Mouse (Mus musculus): ENCODE results near the gene Etl4. TPM values are rescaled to one million over a fixed set of nuclear protein-coding genes. Genes with fewer than 3 reads are reported as not detected.

Etl4 gene
- polyA plus RNA-seq, 2 experiments: 38.3 to 44.9 TPM

DNA sequence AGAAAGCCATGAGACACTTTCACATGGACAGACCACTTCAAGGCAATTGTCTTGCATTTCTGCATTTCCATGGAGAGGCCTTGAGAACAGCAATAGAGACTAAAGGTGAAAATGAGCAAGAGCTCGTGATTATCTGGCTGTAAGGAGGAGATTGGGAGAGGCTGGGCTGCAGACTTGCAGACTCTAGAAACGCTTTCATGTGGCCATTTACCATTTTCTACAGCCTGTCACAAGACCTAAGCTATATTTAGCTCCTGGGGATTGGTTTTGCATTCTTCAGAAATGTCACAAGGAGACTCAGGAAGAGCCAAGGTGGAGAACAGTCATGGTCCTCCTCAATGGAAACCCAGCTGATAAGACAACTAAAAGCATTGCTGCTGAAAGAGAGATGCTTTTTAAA lies 801.4 kb downstream of the Etl4 start:
- H3K9me3 ChIP-seq (ENCODE audit: control insufficient read depth, low read length): no peaks in the 10 kb centered on the region
- H3K27me3 ChIP-seq (ENCODE audit: control insufficient read depth, insufficient read depth, low read length): no peaks in the 10 kb centered on the region
- DNase-seq (ENCODE audit: low spot score) (no peak), ATAC-seq (ENCODE audit: low FRiP score, low read depth) (no peak)
- H3K4me2 ChIP-seq (replicated peaks; ENCODE audit: low read depth, low read length, severe bottlenecking): no peak overlapping the region
- no peaks in the 10 kb centered on the region for H3K4me1 ChIP-seq (ENCODE audit: control insufficient read depth, insufficient read depth, low read length)
- H3K4me3 ChIP-seq (replicated peaks; ENCODE audit: low read length): no peak overlapping the region
- 58% methylated on average over 2 of the region's 2 CpGs for WGBS
- no peak overlapping the region for H3K27ac ChIP-seq (replicated peaks; ENCODE audit: low read depth, low read length)
- 0 out of 2 replicates have a peak, but pooled peaks cover 2% of the 10 kb centered on the region for H3K36me3 ChIP-seq (ENCODE audit: control insufficient read depth, insufficient read depth, low read length)
- H3K9ac ChIP-seq (ENCODE audit: low read depth, low read length, severe bottlenecking): no peak overlapping the region
- no peak for TF ChIP-seq POLR2A (IDR thresholded peaks at IDR 0.05; ENCODE audit: borderline replicate concordance, extremely low read depth, insufficient read depth, insufficient read length)

- TF ChIP-seq POLR2A (IDR thresholded peaks at IDR 0.05; ENCODE audit: borderline replicate concordance, extremely low read depth, insufficient read depth, insufficient read length): no peak
- H3K36me3 ChIP-seq (ENCODE audit: control insufficient read depth, insufficient read depth, low read length): no peaks in the 10 kb centered on the region
- no peak overlapping the region for H3K27ac ChIP-seq (replicated peaks; ENCODE audit: low read depth, low read length)
- H3K27me3 ChIP-seq (ENCODE audit: control insufficient read depth, insufficient read depth, low read length): no peaks in the 10 kb centered on the region
- H3K4me3 ChIP-seq (replicated peaks; ENCODE audit: low read length): no peak overlapping the region
- H3K4me1 ChIP-seq (ENCODE audit: control insufficient read depth, insufficient read depth, low read length): 0 out of 2 replicates have a peak, but pooled peaks cover 2% of the 10 kb centered on the region
- WGBS: 79% methylated on average over 4 of the region's 4 CpGs
- DNase-seq (ENCODE audit: low spot score): no peak
- ATAC-seq (ENCODE audit: low FRiP score, low read depth): 0 out of 2 replicates have a peak, but pooled peaks have one; percentile 9
- no peak overlapping the region for H3K9ac ChIP-seq (ENCODE audit: low read depth, low read length, severe bottlenecking)
- no peak overlapping the region for H3K4me2 ChIP-seq (replicated peaks; ENCODE audit: low read depth, low read length, severe bottlenecking)
- no peaks in the 10 kb centered on the region for H3K9me3 ChIP-seq (ENCODE audit: control insufficient read depth, low read length)
Observed at GRCm38 (mm10) chr2:20719105-20719504, 809.5 kb downstream of the Etl4 start.

- Histone ChIP-seq H3K9me3 (ENCODE audit: control insufficient read depth, low read length) (no peaks in the 10 kb centered on the region), H3K27ac (replicated peaks; ENCODE audit: low read depth, low read length) (no peak overlapping the region), H3K4me3 (replicated peaks; ENCODE audit: low read length) (no peak overlapping the region), H3K36me3 (ENCODE audit: control insufficient read depth, insufficient read depth, low read length) (no peaks in the 10 kb centered on the region), H3K4me2 (replicated peaks; ENCODE audit: low read depth, low read length, severe bottlenecking) (no peak overlapping the region), H3K27me3 (ENCODE audit: control insufficient read depth, insufficient read depth, low read length) (no peaks in the 10 kb centered on the region), H3K9ac (ENCODE audit: low read depth, low read length, severe bottlenecking) (no peak overlapping the region), H3K4me1 (ENCODE audit: control insufficient read depth, insufficient read depth, low read length) (0 out of 2 replicates have a peak, but pooled peaks cover 2% of the 10 kb centered on the region)
- WGBS: 87% methylated on average over 3 of the region's 3 CpGs
- ATAC-seq (ENCODE audit: low FRiP score, low read depth): no peak
- TF ChIP-seq POLR2A (IDR thresholded peaks at IDR 0.05; ENCODE audit: borderline replicate concordance, extremely low read depth, insufficient read depth, insufficient read length): no peak
- no peak for DNase-seq (ENCODE audit: low spot score)
Observed at GRCm38 (mm10) chr2:20721098-20721497, 811.5 kb downstream of the Etl4 start.

- no peak for TF ChIP-seq POLR2A (IDR thresholded peaks at IDR 0.05; ENCODE audit: borderline replicate concordance, extremely low read depth, insufficient read depth, insufficient read length)
- H3K27me3 ChIP-seq (ENCODE audit: control insufficient read depth, insufficient read depth, low read length): no peaks in the 10 kb centered on the region
- 0 out of 2 replicates have a peak, but pooled peaks cover 2% of the 10 kb centered on the region for H3K4me1 ChIP-seq (ENCODE audit: control insufficient read depth, insufficient read depth, low read length)
- WGBS: 15% methylated on average over 15 of the region's 15 CpGs
- DNase-seq (ENCODE audit: low spot score) (no peak), ATAC-seq (ENCODE audit: low FRiP score, low read depth) (peak; percentile 24; the same call in 1 of the 2 replicates)
- H3K9ac ChIP-seq (ENCODE audit: low read depth, low read length, severe bottlenecking): peak overlapping the region; percentile 38; the same call in 1 of the 2 replicates
- peak overlapping the region; percentile 48 for H3K27ac ChIP-seq (replicated peaks; ENCODE audit: low read depth, low read length)
- peak overlapping the region; percentile 30 for H3K4me2 ChIP-seq (replicated peaks; ENCODE audit: low read depth, low read length, severe bottlenecking)
- no peaks in the 10 kb centered on the region for H3K9me3 ChIP-seq (ENCODE audit: control insufficient read depth, low read length)
- H3K36me3 ChIP-seq (ENCODE audit: control insufficient read depth, insufficient read depth, low read length): no peaks in the 10 kb centered on the region
- peak overlapping the region; percentile 9 for H3K4me3 ChIP-seq (replicated peaks; ENCODE audit: low read length)
Observed at GRCm38 (mm10) chr2:20722165-20722991, 812.8 kb downstream of the Etl4 start.

DNA sequence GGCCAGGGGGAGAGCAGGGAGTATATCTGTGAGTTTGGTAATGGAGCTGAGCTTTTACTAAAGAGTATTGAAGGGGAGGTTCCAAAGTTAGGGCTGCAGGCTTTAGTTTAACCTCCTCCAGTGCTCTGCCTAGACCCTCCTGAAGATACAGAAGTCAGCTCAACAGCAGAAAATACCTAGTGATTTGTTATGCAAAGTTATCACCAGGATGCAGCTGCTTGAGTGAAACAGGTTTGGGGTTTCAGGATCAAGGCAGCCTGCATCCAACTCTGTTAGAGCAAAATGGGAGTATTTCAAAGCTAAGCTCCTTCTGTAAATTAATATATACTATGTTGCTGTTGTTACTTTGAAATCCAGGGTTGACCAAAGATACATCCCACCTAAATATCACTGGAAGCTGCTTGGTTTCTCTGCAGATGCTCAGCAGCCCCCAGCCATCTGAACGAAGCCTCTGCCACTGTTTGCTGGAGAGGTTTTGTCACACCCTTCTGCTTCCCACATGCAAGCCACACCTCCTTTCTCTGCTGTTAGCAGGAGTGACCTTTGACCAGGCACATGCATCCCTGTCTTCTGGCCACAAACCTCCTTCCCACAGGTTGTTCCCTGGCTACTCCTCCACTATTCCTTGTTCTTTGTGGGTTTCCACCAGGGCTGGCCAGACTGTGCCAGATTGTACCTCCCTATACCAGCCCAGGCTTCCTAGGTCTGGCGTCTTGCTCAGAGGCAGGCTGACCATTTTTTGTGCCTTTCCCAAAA lies 814.6 kb downstream of the Etl4 start:
- Histone ChIP-seq H3K36me3 (ENCODE audit: control insufficient read depth, insufficient read depth, low read length) (no peaks in the 10 kb centered on the region), H3K9me3 (ENCODE audit: control insufficient read depth, low read length) (no peaks in the 10 kb centered on the region), H3K4me2 (replicated peaks; ENCODE audit: low read depth, low read length, severe bottlenecking) (no peak overlapping the region), H3K9ac (ENCODE audit: low read depth, low read length, severe bottlenecking) (no peak overlapping the region), H3K27ac (replicated peaks; ENCODE audit: low read depth, low read length) (no peak overlapping the region), H3K4me1 (ENCODE audit: control insufficient read depth, insufficient read depth, low read length) (0 out of 2 replicates have a peak, but pooled peaks cover 2% of the 10 kb centered on the region), H3K27me3 (ENCODE audit: control insufficient read depth, insufficient read depth, low read length) (no peaks in the 10 kb centered on the region), H3K4me3 (replicated peaks; ENCODE audit: low read length) (no peak overlapping the region)
- no peak for TF ChIP-seq POLR2A (IDR thresholded peaks at IDR 0.05; ENCODE audit: borderline replicate concordance, extremely low read depth, insufficient read depth, insufficient read length)
- WGBS: 29% methylated on average over 2 of the region's 2 CpGs
- DNase-seq (ENCODE audit: low spot score) (no peak), ATAC-seq (ENCODE audit: low FRiP score, low read depth) (no peak)

All from limb, embryonic 14.5 days (tissue).